Mouse (Mus musculus): Measurements from ENCODE around the gene Ugcg.
"Not testable (repeated sequence)": the region's sequence is repeated elsewhere in the genome, so short reads cannot be mapped to it uniquely, and the experiment has no call there.

Gene Ugcg

DNA sequence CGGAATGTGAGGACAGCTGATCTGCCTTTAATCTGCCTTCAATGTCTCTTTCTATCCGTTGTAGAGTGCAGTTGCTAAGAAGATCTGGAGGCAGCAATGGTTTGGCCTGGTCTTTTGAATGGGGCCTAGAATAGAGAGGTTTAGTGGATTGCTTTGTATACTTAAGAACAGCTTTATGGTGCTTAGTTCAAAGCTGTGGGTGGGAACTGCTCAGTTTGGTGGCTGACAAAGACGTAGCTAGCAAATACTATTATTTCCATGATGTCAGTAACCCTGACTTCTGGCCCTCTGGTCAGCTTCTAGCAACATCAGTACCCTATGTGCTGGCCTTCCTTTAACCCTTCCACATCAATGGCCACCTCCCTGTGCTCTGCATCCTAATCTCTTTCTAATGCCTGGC, 68.8 kb downstream of the Ugcg start:
- DNase-seq (ENCODE audit: low read depth), result no peak

DNA sequence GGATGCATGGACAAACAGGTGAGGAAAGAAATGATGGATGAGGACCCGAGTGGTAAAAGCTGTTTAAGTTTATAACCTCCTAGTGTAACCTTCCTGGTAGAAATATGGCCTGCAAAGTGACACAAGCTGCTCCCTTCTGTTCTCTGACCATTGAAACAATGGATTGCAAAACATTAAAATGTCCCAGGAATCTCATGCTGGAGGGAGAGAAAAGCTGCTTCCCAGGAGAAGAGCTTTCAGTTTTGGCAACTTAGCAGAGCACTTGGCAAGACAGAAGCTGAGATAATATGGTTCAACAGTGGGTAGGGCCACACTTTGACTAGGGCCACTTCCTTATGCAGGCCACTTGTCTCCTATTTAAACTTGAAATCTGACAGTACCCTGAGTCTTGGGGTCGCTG, 69.7 kb downstream of the Ugcg start:
- DNase-seq (ENCODE audit: low read depth), result no peak

DNA sequence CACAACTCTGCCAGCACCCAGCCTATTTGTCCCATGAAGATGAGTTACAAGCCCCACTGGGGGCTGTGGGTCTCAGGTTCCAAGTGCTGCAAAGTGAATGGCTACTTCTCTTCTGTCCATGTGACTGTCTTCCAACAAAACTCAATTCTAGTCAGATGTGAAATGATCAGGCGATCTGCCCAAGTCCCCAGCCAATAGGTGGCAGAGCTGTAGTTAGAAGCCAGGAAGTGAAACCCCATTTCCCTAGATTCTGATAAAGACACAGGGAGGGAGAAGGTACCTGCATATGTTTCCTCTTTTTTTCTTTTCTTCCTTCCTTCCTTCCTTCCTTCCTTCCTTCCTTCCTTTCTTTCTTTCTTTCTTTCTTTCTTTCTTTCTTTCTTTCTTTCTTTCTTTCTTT, 70.7 kb downstream of the Ugcg start:
- no peak for DNase-seq (ENCODE audit: low read depth)

DNA sequence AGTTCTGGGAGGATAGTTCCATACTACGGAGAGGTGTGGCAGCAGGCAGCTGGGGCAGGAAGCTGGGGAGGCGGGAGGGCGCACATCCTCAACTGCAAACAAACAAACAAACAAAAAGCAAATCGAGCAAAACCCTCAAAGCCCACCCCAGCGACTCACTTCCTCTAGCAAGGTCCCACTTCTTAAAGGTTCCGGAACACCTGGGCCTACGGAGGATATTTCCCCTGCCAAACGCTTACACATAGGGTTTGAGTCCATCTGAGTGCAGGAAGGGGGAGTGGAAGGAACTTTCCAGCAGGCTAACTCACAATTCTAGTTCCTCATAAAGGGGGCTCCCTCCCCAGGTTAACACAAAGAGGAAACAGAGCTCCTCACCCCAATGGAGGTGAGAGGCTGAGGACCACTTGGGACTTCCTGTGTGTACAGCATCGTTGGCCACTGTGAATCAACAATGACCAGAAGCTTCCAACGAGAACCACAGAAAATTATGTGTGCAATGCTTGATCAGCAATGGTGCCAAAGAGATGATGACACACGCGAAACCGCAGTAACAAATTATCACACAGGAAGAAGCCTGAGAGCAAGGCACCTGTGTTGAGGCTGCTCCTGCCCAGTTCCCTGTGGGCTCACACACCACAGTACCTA, 71.9 kb downstream of the Ugcg start:
- no peak for DNase-seq (ENCODE audit: low read depth)

DNA sequence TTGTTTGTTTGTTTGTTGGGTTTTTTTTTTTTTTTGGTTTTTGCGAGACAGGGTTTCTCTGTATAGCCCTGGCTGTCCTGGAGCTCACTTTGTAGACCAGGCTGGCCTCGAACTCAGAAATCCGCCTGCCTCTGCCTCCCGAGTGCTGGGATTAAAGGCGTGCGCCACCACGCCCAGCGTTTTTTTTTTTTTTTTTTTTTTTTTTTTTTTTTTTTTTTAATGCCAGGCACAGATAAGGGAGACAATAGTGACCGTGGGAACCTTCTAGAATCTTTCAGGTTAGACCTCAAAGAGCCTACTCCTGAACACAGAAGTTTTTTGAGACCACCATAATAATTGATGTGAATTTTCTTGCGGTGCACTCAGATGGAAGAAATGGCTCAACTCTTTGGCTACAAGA, 72.5 kb downstream of the Ugcg start:
- not testable (repeated sequence) for DNase-seq (ENCODE audit: low read depth)

DNA sequence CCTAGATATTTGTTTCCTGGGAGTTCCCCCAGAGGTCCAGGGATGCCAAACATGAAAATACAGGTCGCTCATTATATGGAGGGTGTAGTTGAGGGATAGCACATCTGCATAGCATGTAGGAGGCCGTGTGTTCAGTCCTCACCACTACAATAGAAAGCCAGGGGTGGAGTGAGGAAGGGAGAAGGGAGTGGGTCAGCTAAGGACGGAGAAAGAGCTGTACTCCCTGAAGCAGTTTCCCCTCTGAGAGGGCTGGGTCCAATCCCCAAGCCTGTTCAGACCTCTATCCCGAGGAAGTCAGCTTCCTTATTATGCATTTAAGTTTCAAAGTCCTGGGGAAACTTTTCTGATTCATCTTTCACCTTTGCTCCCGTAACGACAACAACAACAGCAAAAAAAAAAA, 73.1 kb downstream of the Ugcg start:
- no peak for DNase-seq (ENCODE audit: low read depth)

DNA sequence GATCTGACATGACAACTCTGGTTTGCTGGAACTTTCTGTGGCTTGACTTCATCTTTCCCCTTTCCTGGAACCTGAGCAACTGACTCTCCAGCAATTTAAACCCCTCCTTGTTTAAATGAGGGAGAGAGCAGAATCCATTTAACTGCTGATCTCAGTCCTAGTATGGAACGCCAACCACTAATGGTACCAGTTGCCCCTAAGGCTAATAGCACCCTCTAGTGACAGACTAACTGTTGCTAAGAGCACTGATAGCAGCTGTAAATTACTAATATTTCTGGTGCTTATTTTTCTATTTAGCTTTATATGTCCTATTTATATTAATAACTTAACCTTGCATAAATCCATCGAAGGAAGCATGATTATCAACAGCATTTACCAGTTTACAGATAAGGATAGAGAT, 74.4 kb downstream of the Ugcg start:
- DNase-seq (ENCODE audit: low read depth), result no peak

DNA sequence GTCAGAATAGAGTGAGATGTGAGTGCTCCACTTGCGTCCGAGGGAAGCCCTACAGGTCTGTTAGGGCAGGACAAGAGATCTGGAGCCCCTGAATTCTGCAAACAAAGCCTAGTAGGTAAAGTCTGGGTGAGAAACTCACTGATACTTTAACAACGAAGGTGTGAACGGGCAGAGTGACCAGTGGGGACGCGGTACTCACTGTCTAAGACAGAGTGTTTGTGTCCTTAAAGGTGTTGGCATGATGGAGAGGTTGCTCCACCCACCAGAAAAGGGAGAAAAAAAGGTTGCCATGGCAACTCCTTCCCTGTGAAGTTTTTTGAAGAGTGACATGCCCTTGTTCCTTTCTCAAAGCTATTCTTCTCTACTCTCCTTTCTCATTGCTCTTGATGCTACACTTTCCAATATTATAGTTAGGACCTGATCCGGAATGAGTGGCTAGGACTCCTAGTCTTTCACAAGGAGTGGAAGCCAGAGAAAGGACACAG, 75.6 kb downstream of the Ugcg start:
- DNase-seq (ENCODE audit: low read depth), result no peak

DNA sequence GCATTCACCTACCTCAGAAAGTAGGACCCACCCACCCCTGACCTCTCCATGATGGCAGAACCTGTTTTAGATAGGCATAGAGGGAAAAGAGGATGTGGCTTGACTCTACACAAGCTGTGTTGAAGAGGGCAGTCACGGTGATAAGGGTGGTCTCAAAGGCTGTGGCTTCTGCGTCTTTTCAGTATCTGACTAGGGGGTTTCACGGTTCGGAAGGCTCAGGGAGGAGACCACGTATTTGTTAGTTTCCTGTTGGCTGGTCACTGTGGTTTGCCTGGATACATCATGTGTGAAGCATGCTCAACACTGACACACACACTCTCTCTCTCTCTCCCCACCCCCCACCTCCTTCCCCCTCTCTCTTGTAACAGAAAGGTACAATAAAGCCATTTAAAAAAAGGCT, 76.1 kb downstream of the Ugcg start:
- no peak for DNase-seq (ENCODE audit: low read depth)

DNA sequence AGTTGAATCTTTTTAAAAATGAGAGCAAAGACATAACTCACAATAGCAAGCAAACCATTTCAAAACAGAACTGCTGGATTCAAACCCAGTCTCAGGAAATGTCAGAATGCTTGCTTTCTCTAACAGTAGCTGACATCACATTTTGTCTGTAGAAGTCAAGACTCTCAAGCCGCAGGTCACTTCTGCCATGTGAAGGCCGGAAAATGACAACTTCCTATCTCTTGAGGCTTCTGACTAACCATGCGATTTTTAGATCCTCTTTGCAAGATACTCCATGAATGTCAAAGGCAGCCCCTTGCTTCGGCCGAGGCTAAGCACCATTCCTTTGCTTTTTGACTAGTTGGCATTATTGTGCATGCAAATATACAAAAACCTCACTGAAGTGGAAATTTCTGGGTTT, 76.6 kb downstream of the Ugcg start:
- no peak for DNase-seq (ENCODE audit: low read depth)

Measured in c-Kit-positive CD71-negative TER-119-negative erythroid progenitor cells, embryonic 14.5 days (primary cell).